Mouse (Mus musculus): ENCODE measurements around the gene Olfr48.

The Olfr48 gene

GRCm38 (mm10) chr2:89848105-89848504 lies at the start of gene Olfr48:
Gene Olfr48 (minus strand): TSS chr2:89848205.
- no peak for DNase-seq (ENCODE audit: extremely low read depth, low read depth, low spot score)

- no peak for DNase-seq (ENCODE audit: extremely low read depth, low read depth, low spot score)
These were observed 30.1 kb upstream of the Olfr48 start, which contains the start of gene Olfr1257 for GRCm38 (mm10) chr2:89878137-89878536. Gene Olfr1257 (plus strand): TSS chr2:89878437.

- DNase-seq (ENCODE audit: extremely low read depth, low read depth, low spot score) = no peak
These were observed 1.2 kb upstream of the Olfr48 start for GRCm38 (mm10) chr2:89849230-89849629.

DNA sequence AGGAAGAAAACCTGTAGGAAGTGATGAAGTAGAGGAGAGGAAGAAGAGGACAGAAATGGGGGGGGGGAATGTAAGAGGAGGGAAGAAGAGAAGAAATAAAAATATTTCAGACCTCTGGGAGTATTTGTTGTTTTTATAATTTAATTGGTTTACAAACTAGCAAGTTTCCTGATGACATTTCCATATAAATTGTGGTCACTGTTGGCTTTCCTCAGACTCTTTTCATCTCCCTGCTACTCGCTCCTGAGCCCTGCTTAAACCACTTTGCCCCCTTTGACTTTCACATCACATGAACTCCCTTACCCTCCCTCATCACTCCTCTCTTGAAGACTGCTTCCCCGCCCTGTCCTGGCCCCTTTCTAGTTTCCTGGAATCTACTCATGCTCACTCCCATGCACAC lies 6.5 kb downstream of the Olfr48 start, which contains the start of gene Olfr1256:
Olfr1256 (minus strand) TSS at position 101 of the 400 bp plus-strand sequence.
- no peak for DNase-seq (ENCODE audit: extremely low read depth, low read depth, low spot score)

DNA sequence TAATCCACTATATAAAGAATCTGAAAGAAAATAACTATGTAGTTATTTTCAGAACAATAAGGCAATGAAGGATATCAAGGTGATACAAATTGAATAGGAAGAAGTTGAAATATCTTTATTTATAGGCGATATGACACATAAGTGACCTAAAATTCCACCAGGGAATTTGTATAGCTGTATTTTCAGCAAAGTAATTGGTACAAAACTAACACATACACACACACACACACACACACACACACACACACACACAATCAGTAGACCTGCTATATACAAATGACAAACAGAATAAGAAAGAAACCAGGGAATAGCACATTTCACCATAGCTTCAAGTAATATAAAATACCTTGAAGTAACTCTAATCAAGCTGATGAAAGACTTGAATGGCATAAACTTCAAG lies 27.8 kb downstream of the Olfr48 start:
- DNase-seq (ENCODE audit: extremely low read depth, low read depth, low spot score) = no peak

DNA sequence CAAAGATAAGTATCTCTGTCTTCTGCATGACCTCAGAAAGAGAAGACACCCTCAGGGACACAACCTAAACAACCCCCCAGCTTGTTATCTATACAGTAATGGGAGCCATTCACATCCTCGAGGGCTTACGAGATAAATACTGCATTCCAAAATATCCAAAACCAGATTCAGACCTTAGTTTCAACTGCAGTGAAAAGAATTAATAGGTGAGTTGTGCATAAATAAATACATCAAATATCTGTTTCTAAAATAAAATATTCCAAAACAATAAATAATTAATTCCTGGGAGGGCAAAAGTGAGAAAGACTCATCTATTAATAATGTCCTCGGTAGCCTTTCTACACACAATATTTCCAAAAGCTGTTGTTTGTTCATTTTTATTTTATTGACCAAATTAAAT lies 36.3 kb downstream of the Olfr48 start, which contains the start of gene Olfr1255:
Olfr1255 (plus strand) TSS at position 301 of the 400 bp plus-strand sequence.
- no peak for DNase-seq (ENCODE audit: extremely low read depth, low read depth, low spot score)

DNA sequence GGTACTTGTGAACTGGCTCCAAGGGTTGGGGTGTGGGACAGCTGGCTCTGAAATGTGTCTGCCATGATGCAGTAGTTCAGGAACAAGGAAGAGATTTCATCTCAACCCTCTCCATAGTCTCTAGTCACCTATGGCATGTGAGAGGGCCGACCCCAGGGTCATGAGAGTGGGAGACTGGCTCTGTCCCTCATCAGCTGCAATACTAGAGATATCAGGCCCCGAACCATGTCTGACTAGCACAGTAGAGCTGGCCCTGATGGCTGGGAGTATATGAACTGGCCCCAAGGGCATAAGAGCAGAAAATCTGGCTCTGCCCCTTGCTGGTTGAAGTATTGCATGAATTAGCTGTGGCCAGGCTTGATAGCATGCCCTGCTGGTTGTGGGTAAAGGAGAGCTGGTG lies 37.3 kb downstream of the Olfr48 start:
- no peak for DNase-seq (ENCODE audit: extremely low read depth, low read depth, low spot score)

DNA sequence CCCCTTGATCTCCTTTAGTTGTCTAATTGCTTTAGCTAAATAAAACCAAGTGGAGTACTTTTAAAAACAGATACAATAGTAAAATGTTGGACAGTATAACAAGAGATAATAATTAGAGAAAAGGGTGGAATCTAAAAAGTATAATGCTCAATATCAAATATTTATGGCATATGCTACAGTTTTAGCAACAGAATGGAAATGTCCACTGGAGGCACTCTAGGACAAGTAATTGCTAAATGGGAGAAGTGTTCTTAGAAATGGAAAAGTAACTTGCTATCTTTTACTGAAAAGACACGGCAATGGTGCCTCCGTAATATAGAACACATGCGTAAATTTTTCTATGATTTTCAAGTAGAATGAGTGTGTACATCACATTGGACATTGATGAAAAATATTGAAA lies 48.4 kb downstream of the Olfr48 start:
- no peak for DNase-seq (ENCODE audit: extremely low read depth, low read depth, low spot score)

GRCm38 (mm10) chr2:89793519-89793918 lies 54.5 kb downstream of the Olfr48 start, which contains the start of gene Olfr1254:
Gene Olfr1254 (minus strand): TSS chr2:89793619.
- DNase-seq (ENCODE audit: extremely low read depth, low read depth, low spot score) = no peak
